Mouse (Mus musculus): Measurements from ENCODE around the gene Acad10.
A peak's percentile ranks its signal among the peaks of the same experiment; 100 is the strongest.

Acad10 gene

DNA sequence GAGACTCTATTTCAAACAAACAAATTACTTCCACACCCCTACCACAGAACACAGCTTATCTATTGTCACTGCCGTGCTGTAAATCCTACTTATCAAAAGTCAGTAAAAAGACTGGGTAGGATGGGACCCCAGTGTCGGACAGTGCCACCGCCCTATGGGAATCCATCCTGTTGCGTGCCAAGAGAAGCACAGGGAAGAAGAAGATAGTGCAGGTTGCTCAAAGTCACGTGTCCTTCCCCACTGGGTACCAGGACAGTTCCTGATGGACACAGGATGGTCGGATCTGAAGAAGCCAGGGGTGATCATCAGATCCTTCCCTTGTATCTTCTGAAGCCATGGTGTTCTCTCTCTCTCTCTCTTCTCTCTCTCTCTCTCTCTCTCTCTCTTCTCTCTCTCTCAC, 64.6 kb downstream of the Acad10 start:
- DNase-seq, result no peak

DNA sequence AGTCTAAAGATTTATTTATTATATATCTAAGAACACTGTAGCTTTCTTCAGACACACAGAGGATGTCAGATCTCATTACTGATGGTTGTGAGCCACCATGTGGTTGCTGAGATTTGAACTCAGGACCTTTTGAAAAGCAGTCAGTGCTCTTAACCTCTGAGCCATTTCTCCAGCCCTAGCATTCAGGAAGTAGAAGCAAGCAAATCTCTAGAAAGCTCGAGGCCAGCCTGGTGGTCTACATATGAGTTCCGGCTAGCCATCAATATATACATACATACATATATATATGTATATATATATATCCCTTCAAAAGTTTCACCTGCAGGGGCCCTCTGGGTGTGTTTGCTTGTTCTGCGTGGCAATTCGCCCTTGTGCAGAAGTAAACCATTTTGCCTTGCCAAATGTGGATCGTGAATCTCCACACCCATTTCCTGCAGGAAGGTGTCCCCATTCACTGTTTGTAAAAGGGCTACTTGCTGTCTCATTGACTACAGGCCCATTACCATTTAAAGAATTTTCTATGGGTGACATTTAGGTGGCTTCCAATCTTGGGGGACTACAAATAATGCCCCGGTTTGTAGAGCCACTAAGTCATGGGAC, 65.5 kb downstream of the Acad10 start:
- no peak for DNase-seq

DNA sequence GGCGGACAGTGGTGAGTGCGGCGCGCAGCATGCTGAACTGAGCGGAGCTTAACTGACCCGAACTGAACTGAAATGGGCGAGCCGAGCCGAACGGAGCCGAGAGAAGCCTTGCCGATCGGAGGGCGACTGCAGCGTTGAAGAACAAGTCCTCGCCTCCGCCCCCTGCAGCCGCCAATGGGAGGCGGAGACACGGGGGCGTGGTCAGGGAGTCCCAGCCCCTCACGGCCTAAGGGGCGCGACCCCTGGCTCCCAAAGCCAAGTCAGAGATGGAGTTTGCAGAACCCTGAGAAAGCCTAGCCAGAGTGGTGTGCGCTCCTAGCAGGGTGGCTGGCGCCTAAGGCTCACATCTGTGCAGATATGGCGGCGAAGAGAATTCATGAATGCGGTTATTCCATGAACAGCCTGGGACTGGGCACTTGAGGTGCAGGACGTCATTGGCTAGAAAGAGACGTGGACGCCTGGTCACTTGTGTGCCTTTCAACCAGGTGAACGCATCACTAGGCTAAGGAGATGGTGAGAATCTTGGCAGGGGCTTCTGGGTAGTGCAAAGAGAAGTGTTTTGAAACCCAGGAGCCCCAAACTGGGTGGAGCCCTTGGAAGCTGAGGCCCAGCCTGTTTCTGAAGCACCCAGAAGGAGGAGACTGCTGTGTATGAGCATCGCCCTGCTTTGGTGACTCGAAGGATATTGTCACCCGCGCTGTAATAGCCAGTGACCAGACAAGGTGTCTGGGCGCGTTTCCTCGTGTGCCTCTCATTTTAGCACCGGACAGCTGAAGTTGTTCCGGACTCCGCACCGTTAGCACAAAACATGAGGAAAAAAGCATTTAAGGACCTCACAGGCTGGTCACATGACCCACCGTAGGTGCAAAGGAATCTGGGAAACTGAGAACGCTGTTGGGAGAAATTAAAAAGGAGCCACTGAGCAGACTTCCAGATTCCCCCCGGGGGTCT, 66.6 kb downstream of the Acad10 start, which contains the start of gene Aldh2:
Gene Aldh2, minus strand, starts transcription at position 374 of the 951 bp plus-strand sequence.
- peak; percentile 93 for DNase-seq

DNA sequence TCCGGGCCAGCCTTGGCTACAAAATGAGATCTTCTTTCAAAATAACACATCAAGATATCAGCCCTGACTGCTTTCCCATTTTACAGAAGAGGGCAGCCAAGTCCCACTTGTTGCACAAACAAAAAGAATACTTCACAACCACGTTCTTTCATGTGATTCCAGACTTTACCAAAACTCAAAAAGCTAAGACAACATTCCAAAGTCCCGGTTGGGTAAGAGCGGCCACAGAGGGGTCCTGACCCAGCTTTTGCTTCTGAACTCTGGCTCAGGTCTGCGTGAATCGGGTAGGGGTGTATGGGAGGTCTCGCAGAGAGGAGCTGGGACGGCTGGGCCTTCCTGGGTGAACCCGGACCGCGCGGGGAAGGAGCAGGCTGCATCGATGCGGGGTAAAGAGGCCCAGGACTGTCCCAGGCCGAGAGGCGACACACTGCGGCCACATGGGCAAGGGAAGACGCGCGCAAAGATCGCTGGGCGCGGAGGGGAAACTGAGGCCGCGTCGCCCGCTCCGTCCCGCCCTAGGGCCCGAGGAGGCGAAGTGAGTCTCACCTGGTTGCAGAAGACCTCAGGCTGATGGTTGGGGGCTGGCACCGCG, 67.4 kb downstream of the Acad10 start:
- no peak for DNase-seq

DNA sequence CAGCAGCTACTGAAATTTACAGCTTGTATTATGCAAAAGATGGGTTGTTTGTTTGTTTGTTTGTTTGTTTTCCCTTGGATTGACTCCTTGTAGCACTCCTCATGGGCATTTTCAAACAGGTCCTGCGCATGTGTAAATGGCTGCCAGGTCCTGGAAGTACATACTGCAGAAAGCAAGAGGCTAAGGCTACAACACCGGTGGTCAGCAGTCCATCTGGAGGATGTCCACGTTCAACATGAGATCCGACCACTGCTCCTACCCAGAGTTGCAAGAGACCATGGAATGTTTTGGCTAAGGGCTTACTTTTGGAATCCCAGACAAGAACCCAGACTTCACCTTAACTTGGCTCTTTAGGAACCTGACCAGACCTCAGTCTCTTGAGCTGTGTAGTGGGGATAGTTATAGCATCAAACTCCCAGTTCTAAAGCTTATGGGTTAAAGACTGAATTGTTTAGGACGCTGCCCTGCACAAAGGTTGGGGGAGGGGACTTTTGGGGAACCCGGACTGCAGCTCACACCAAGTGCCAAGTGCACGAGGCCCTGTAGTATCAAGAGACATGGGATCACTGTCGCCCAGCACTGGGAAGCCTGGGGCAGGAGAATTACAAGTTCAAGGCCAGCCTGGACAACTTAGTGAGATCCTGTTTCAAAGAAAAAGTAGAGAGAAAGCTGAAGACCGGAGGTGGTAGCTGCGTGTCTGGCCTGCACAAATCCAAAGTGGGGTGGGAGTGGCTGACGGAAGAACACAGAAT, 68.1 kb downstream of the Acad10 start:
- DNase-seq, result no peak

DNA sequence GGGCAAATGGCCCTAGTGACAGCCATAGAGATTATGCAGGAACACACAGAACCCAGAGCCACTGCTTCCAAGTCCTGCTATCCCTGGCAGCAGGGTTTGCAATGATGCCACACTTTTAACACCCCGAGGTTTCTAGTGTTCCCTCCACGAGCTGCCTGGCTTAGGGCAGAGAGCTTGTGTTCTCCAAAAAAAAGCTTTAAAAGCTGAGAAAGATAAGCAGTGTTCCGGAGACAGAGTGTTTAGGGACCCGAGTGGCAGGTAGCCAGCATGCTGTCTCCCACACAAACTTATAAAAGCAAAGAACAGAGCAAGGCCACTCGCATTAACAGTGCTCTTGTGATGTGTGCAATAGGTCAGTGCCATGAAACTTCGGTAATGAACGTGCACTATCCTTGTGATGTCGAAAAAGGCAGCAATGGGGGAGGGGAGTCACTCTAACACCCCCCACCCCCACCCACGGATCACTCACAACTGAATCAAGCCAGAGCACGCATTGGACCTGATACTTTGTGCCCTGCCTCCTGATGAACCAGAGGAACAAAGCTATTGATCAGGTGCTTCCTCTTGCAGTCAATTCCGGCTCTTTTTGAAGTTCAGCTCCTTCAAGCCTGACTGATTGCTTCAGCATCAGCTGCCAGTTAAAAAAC, 68.8 kb downstream of the Acad10 start:
- no peak for DNase-seq

DNA sequence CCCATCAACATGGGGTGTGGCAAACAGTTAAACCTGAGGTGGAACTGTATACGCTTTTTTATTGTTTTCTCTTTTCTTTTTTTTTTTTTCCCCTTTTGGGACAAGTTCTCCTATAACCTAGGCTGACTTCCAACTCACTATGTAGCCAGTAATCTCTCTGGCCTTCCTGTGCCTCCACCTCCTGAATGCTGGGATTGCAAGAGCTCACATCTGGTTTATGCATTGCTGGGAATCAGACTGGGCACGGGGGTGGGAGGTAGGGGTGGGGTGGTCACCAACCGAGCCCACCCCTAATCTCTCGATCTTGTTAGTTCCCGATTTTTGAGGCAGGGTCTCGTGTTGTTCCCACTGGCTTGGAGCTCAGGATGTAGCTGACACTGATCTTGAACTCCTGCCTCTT, 70.4 kb downstream of the Acad10 start:
- no peak for DNase-seq

DNA sequence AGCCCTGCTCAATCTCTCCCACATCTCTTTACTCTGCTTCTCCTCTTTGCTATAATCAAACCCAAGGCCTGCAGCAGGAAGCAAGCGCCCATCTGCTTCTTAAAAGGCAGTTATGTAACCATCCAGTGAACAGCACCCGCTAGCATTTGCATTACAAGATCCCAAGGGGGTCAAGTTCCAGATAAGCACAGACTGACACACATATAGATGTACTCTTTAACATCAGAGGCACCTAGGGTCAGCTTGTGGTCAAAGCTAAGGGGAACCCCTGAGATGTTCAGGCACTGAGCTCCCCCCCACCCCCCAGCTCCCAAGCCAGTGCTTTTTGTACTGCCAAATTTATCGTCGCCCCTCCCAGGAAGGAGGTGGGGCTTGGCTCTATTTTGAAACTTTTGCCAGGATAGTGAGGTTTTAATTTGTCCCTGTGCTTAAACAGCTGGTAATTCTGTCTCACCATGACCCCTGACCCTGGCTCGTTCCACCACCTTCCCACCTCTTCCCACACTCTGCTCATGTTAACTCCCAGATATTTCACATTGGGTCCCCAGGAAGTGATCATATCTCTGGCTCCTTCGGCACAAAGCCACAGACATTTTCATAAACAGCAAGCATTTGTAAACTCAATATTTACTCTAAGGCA, 73.8 kb downstream of the Acad10 start:
- DNase-seq, result peak; percentile 44

DNA sequence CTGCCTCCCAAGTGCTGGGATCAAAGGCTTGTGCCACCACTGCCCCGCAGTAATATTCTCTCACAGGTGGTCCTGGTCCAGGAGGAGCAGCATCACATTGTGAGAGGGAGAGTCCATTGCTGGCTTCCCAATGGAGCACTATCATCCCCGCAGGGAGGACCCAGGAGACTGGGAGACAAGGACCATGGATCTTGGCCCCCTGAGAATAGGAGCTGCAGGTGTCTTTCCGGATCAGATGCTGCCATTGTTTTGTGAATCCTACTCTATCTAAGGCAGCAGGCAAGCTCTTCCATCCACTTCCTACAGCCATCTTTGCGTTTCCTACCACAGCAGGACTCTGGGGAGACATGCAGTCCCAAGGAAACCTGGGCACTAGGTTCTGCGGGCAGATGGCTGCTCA, 74.6 kb downstream of the Acad10 start:
- DNase-seq, result no peak

DNA sequence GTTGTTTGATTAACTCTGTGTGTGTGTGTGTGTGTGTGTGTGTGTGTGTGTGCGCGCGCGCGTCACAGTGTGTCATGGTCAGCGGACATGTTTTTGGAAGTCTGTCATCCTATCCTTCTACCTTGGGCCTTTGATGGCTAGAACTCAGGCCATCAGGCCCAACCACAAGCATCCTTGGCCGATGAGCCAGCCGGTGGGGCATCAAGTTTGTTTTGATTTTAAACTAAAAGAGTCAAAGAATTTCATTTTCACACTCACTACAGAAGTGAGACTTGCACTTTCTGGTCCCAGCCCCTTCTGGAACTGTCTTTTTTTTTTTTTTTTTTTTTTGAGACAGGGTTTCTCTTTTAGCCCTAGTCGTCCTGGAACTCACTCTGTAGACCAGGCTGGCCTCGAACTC, 75.3 kb downstream of the Acad10 start:
- DNase-seq, result no peak

DNA sequence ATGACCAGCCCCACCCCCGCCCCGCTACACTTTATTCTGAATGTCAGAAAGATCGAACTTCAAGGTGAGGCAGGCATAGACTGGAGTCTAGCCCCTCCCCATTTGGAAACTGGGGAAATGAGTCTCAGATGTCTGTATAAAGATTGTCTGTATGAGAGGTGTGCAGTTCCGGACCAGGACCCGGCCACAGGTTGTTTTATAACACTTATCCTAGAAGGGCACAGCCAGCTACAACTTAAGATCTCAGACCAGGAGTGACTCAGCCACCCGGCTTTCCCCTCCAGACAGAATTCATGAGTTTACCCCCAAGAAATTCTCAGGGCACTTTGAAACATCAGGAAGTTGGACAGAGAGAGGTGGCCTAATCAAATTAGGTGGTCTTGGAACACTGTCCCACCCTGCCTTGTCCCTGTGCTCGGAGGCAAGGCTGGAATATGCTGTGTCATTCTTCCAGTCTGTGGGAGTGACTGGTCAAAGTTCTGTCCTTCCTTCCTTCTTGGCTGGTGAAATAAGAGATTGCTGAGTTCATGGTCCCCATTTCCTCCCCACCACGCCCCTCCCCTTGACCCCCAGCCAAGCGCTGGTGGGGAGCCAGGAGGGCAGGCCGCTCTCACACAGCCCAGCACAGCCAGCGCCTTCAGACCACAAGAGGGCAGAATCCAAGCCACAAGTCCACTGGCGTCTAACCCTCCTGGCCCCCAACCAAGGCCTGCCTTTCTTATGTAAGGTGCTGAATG, 76.4 kb downstream of the Acad10 start:
- DNase-seq, result peak; percentile 97

DNA sequence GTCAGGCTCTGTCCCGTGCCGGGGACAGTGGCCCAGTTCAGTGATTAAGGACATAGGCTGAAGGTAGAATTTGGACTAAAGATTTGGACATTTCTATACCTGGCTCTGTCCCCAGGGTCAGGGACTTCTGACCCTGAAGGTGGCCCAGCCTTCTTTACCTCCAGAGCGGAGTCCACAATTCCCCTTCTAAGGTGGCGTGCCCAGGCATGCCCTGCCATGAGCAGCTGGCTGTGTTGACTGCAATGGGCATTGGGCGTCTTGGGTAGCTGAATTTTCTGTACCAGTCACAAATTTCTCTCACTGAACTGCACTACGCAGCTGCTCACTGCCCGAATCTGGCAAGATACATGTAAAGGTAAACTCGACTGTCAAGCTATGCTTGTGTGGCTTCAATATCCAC, 78.4 kb downstream of the Acad10 start:
- DNase-seq, result no peak

DNA sequence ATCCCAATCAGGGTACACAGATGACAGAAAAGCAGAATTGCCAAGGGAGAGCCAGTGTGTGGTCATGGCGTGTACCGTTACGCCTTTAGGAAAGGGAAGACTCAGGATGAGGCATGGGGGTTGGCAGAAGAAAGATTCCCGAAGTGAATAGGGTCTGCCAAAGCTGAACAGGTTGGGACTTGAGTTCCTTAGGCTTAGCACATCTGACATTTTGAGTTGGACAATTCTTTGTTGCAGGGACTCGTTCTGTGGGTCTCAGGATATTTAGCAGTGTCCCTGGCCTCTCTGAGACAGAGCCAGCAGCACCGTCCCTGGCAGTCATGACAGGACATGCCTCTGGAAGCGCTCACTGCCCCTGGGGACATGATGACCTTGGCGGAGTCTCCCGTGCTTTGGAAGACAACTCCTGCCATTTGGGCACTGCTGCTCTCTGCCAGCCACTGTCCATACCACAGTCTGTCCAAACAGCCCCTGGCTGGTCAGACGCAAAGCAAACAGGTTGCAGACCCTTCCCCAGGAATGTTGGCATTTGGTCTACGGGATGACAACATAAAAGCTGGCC, 83.3 kb downstream of the Acad10 start:
- DNase-seq, result no peak

DNA sequence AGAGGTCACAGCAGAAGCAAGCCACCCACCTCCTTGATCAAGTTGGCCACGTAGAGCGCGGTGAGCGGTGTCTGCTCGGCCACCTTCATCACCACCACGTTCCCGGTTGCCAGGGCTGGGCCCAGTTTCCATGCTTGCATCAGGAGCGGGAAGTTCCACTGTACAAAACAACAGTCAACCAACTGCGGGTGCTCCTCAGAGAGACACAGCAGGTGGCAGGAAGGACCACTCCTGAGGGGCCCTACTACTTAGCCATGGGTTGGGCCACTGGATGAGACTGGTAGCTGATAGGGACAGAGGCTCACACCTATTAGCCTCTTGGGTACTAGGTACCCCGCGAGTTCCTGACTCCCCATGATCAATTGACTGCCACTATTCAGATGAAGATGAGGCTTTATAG, 84.4 kb downstream of the Acad10 start:
- no peak for DNase-seq

DNA sequence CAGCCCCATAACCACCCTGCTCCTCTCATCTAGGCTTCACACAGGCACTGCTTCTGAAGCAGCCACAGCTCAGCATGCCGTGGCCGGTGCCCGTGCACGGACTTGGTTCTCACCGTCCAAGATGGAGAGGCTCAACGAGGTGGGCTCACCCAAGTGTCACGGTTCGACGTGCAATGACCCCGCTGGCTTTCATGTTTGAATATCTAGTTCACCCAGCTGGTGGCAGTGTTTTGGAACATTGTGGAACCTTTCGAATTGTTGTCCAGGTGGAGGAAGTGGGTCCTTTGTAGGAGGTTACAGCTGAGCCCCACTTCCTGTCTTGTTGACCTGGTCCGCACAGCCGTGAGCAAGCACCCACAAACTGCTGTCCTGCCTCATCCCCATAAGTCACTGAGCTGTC, 86.2 kb downstream of the Acad10 start:
- no peak for DNase-seq
